Mouse (Mus musculus) hindbrain, embryonic 10.5 days (tissue): ENCODE data around the gene Kpna4. TPM values are rescaled to one million over a fixed set of nuclear protein-coding genes. Genes with fewer than 3 reads are reported as not detected.

Experiments
- DNase-seq: peaks from one replicate; pipeline ENCODE4 v3.0.0-alpha.2; 2017; ENCODE audit warnings: low spot score
- H3K27ac ChIP-seq: fragments of 300-500 bp; sonication (generic); 2 replicates; pipeline ENCODE4 v1.5.1; 2016; ENCODE audit warnings: mild to moderate bottlenecking, moderate library complexity
- H3K27me3 ChIP-seq: fragments of 300-500 bp; sonication (generic); 2 replicates; pipeline ENCODE4 v1.6.1; 2016; ENCODE audit warnings: mild to moderate bottlenecking; ENCODE audit not compliant: poor library complexity, insufficient read depth, severe bottlenecking
- H3K36me3 ChIP-seq: fragments of 300-500 bp; sonication (generic); 2 replicates; pipeline ENCODE4 v1.6.1; 2016; ENCODE audit warnings: mild to moderate bottlenecking, moderate library complexity
- H3K4me1 ChIP-seq: fragments of 300-500 bp; sonication (generic); replicated peaks from 2 replicates; pipeline ENCODE4 v1.6.1; 2016; ENCODE audit warnings: mild to moderate bottlenecking
- H3K4me3 ChIP-seq: fragments of 300-500 bp; sonication (generic); 2 replicates; pipeline ENCODE4 v1.5.1; 2016; ENCODE audit warnings: mild to moderate bottlenecking, moderate library complexity
- H3K9me3 ChIP-seq: fragments of 300-500 bp; sonication (generic); 2 replicates; pipeline ENCODE4 v1.6.1; 2016; ENCODE audit warnings: mild to moderate bottlenecking, moderate library complexity
- WGBS: fragments of 180-500 bp; shearing (Covaris S2); methylation state at CpG from one replicate; pipeline ENCODE4 v1.1.7; 2016; 5-methylcytosine and 5-hydroxymethylcytosine counted together
- polyA plus RNA-seq: library from polyadenylated mRNA; unstranded; fragments of >200 nt; fragmentation: Nextera tagmentation; extraction: Ambion mirVana; gene quantifications from 2 replicates; pipeline ENCODE4 v1.2.1, GENCODE M21; 2016

Gene Kpna4
- polyA plus RNA-seq, 1 experiment from 2014 or later: 26.4 TPM

DNA sequence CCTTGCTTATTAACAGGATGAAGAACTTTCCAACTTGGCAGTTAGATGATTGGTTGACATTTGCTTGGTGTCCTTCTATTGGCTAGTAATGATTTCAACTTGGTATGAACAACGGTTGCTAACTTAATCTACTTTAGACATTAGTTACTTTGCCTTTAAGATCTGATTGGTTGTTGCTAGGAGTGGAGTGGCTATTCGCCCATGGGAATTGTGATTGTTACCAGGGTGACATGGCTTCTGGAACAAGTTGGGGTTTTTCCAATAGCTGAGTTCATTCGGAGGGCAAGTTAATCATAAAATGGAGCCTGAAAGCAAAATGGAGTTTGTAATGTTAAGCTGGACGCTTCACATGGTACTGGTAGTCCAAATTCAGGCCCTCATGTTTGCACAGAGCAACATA lies 13.9 kb upstream of the Kpna4 start:
- 89% methylated on average over 4 of the region's 4 CpGs for WGBS
- Histone ChIP-seq H3K27me3 (no peaks in the 10 kb centered on the region), H3K4me1 (no peaks in the 10 kb centered on the region), H3K27ac (no peak overlapping the region), H3K9me3 (0 out of 2 replicates have a peak, but pooled peaks cover 4% of the 10 kb centered on the region), H3K36me3 (no peaks in the 10 kb centered on the region), H3K4me3 (no peak overlapping the region)
- DNase-seq: no peak

DNA sequence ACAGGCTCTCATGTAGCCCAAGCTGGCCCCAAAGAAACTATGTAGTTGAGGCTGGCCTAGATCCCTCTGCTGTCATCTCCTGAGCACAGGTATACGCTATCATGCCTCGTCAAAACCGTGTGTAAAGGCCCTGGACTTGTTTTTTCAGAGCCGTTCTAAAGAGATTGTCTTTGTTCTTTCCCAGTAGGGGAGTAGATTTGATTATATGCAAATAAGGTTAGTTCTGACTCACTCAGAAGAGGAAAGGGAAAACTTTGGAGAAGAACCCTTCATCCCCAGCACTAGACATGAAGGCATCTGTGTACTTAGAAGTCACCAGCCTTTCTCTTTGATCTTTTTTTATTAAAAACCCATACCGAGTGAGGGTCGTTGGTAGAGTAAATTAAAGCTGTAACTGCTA lies 9.1 kb upstream of the Kpna4 start:
- WGBS: 84% methylated on average over 6 of the region's 6 CpGs
- H3K36me3 ChIP-seq: no peaks in the 10 kb centered on the region
- no peaks in the 10 kb centered on the region for H3K4me1 ChIP-seq
- no peak for DNase-seq
- no peaks in the 10 kb centered on the region for H3K9me3 ChIP-seq
- no peak overlapping the region for H3K4me3 ChIP-seq
- no peaks in the 10 kb centered on the region for H3K27me3 ChIP-seq
- H3K27ac ChIP-seq: no peak overlapping the region

DNA sequence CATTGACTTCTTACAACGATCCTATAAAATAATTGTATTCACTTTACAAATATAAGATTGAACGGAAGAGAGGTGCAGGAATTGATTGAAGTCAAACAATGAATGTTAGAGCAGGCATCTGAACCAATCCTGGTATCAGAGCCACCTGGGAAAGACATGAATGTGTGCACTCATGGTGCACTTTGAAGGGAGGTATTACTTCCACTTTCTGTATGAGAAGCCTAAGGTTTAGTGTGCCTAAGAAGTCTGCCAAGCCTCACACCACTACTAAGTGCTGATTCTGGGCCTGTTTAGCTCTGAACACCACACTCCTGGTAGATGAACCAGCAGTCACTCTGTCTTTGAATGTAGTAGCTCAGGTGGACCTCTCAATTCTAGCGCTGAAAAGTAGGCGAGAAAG lies 4.1 kb upstream of the Kpna4 start:
- Histone ChIP-seq H3K4me3 (no peak overlapping the region), H3K9me3 (no peaks in the 10 kb centered on the region), H3K36me3 (no peaks in the 10 kb centered on the region), H3K27ac (no peak overlapping the region), H3K27me3 (peaks cover 6% of the 10 kb centered on the region; the same call in 1 of the 2 replicates), H3K4me1 (0 out of 2 replicates have a peak, but pooled peaks cover 4% of the 10 kb centered on the region)
- 82% methylated on average over 4 of the region's 4 CpGs for WGBS
- DNase-seq: no peak

DNA sequence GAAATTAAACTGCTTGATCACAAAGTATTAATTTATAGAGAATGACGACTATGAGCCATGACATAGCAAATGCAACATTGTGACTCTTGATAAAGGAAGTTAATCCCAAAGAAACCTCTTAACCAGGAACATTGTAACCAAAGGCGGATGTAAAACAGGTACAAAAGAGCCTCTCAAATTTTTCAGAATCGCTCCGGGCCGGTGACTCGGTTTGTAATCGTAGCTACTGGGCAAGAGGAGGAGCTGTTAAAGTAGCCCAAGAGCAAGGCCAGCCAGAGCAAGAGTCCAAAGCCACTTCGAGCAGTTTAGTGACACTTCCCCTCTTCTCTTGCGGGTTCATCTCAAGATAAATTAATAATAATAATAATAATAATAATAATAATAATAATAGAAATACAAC lies 780 bp upstream of the Kpna4 start:
- WGBS: 8% methylated on average over 9 of the region's 9 CpGs
- H3K27me3 ChIP-seq: peaks cover 6% of the 10 kb centered on the region; the same call in 1 of the 2 replicates
- no peaks in the 10 kb centered on the region for H3K36me3 ChIP-seq
- H3K4me1 ChIP-seq: peaks cover 20% of the 10 kb centered on the region
- H3K4me3 ChIP-seq: peak overlapping the region; percentile 95
- DNase-seq: peak; percentile 6
- no peaks in the 10 kb centered on the region for H3K9me3 ChIP-seq
- H3K27ac ChIP-seq: peak overlapping the region; percentile 98

DNA sequence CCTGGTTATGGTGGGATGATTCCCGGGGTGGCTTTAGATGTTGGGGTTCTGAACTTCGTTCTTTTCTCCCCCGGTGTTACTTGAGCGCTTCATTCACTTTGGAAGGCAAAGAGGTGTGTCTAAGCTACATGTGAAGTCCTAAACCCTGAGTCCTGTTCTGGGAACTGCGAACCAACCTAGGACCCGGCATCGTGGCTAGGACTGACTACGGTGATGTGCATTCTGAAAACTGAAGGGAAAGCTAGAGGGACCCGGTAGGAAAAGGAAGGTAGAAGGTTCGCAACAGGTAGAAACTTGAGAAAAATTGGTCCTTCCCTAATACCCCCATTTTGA lies 399 bp upstream of the Kpna4 start:
- no peak for DNase-seq
- H3K27ac ChIP-seq: peak overlapping the region; percentile 98
- WGBS: under 1% methylated on average over 10 of the region's 10 CpGs
- peaks cover 20% of the 10 kb centered on the region for H3K4me1 ChIP-seq
- H3K9me3 ChIP-seq: no peaks in the 10 kb centered on the region
- H3K36me3 ChIP-seq: no peaks in the 10 kb centered on the region
- H3K4me3 ChIP-seq: peak overlapping the region; percentile 95
- peaks cover 6% of the 10 kb centered on the region; the same call in 1 of the 2 replicates for H3K27me3 ChIP-seq

DNA sequence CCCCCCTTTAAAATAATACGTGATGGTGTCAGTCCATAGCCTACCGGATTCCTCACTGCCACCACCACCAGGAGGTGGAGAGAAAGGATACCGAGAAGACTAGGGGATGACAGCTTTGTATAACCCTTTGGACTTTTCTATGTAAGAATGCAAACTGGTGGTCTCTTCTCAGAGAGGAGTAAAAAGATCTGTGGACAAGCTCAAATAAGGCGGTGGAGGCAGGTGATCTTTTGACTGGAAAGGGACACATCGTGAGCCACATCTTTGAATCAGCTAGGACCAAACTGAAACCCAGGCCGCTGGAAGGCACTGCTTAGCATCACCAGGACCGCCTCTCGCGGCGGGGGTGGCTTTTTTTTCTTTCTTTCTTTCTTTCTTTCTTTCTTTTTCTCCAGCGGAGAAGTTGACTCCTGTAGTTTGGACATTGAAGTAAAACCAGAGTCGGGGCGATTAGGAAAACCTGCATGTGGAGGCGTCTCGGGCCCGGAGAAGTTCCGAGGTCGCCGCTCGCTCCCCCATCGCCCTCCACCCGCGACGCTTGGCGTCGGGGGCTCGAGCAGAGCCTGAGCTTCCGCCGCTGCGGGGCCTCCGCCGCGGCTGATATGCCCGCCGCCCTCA lies 913 bp downstream of the Kpna4 start:
- Histone ChIP-seq H3K27me3 (peaks cover 6% of the 10 kb centered on the region; the same call in 1 of the 2 replicates), H3K9me3 (no peaks in the 10 kb centered on the region), H3K36me3 (no peaks in the 10 kb centered on the region), H3K4me3 (peak overlapping the region; percentile 95), H3K27ac (peak overlapping the region; percentile 98), H3K4me1 (peaks cover 20% of the 10 kb centered on the region)
- peak; percentile 62 for DNase-seq
- under 1% methylated on average over 35 of the region's 35 CpGs for WGBS

DNA sequence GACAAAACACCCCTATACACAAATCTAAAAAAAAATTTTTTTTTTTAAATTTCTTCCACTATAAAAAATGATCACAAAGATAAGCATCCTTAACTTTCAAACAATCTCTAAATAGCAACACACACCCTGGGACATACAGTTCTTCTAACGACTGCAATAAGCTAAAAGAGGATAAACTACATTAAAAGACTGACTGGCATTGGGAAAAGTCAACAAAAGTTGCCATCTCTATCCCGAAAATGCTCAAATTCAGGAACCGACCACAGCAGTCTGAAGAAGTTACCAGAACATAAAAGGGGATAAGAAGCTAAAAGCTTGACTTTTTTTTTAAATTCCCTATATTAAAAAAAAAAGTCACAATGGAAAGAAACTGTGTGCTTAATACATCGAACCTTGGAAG lies 1.5 kb downstream of the Kpna4 start:
- Histone ChIP-seq H3K4me1 (peaks cover 20% of the 10 kb centered on the region), H3K27me3 (peaks cover 6% of the 10 kb centered on the region; the same call in 1 of the 2 replicates), H3K36me3 (no peaks in the 10 kb centered on the region), H3K4me3 (peak overlapping the region; percentile 95), H3K27ac (peak overlapping the region; percentile 98; the same call in 1 of the 2 replicates), H3K9me3 (no peaks in the 10 kb centered on the region)
- WGBS: 31% methylated on average over 4 of the region's 4 CpGs
- DNase-seq: no peak

DNA sequence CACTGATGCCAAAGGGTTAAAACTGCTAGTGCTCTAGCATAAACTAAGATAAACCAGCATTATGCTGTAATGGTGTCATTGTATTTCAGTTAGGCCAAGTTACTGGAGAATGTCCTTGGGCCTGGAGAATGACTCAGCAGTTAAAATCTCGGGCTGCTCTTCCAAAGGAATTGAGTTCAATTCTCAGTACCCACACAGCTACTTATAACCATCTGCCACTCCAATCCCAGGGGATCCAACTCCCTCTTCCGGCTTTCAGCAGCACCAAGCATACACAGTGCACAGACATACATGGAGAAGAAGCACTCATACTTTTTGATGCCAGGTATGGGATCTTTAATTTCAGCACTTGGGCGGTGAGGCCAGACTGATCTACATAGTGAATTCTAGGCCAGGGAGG lies 8.1 kb downstream of the Kpna4 start:
- Histone ChIP-seq H3K36me3 (no peaks in the 10 kb centered on the region), H3K4me3 (no peak overlapping the region), H3K4me1 (peaks cover 6% of the 10 kb centered on the region), H3K27me3 (no peaks in the 10 kb centered on the region), H3K27ac (no peak overlapping the region), H3K9me3 (no peaks in the 10 kb centered on the region)
- no peak for DNase-seq
- 72% methylated on average over 3 of the region's 3 CpGs for WGBS

DNA sequence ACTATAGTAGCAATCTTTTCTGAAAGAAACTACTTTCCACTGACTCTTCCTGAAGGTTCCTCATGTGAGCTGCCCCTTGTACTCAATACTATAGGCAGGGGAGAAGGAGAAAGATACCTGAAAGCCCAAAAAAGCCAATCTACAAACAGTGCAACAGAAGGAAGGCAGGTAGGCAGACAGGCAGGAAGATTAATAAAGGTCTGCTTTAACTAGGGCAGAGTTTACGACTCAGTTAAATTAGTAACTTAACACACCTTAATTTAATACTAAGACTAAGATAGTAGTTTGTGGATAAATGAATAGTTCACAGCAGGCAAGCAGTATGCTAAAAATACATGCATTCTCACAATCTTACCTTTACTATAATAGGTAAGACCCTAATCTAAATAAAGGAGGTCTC lies 12.2 kb downstream of the Kpna4 start:
- no peak for DNase-seq

DNA sequence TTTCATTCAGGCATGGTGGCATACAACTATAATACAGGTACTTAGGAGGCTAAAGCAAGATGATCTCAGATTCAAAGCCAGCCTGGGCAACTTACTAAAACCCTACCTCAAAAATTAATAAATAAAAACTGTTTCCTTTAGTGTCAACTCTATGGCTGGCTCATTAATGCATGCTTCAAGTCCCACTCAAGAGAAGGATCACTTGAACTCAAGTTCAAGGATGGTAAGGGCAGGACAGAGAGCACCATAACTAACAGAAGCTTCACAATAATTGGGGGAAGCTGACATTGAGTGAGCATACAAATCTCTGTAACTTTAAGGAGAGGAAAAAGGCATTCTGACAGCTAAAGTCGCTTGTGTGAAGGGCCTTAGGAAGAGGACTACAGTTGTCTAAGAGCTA lies 13.0 kb downstream of the Kpna4 start:
- Histone ChIP-seq H3K27ac (no peak overlapping the region), H3K4me1 (peaks cover 4% of the 10 kb centered on the region), H3K27me3 (no peaks in the 10 kb centered on the region), H3K4me3 (no peak overlapping the region), H3K9me3 (no peaks in the 10 kb centered on the region), H3K36me3 (0 out of 2 replicates have a peak, but pooled peaks cover 3% of the 10 kb centered on the region)
- 84% methylated on average over 1 of the region's 1 CpGs for WGBS
- no peak for DNase-seq

More for the DNA sequence above, 12.2 kb downstream of the Kpna4 start:
- Histone ChIP-seq H3K4me1 (peaks cover 6% of the 10 kb centered on the region), H3K27ac (no peak overlapping the region), H3K27me3 (no peaks in the 10 kb centered on the region), H3K9me3 (no peaks in the 10 kb centered on the region), H3K4me3 (no peak overlapping the region), H3K36me3 (0 out of 2 replicates have a peak, but pooled peaks cover 3% of the 10 kb centered on the region)
- 95% methylated on average over 1 of the region's 1 CpGs for WGBS

DNA sequence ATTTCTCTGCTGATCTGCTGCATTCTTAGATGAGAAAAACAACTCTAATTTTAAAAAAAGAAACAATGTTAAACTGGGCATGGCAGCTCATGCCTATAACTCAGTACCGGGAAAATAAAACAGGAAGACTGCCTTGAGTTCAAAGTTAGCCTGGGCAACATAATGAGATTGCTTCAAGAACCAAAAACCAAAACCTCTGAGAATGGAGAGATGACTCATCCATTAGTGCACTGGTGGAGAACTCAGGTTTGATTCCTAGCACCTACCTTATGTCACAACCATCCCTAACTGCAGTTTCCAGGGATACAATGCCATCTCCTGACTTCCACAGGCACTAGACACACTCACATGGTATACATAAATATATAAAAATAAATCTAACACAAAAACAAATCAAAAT lies 17.8 kb downstream of the Kpna4 start:
- H3K4me3 ChIP-seq: no peak overlapping the region
- no peaks in the 10 kb centered on the region for H3K4me1 ChIP-seq
- no peak overlapping the region for H3K27ac ChIP-seq
- no peaks in the 10 kb centered on the region for H3K27me3 ChIP-seq
- 0 out of 2 replicates have a peak, but pooled peaks cover 3% of the 10 kb centered on the region for H3K36me3 ChIP-seq
- DNase-seq: no peak
- 93% methylated on average over 1 of the region's 1 CpGs for WGBS
- no peaks in the 10 kb centered on the region for H3K9me3 ChIP-seq

DNA sequence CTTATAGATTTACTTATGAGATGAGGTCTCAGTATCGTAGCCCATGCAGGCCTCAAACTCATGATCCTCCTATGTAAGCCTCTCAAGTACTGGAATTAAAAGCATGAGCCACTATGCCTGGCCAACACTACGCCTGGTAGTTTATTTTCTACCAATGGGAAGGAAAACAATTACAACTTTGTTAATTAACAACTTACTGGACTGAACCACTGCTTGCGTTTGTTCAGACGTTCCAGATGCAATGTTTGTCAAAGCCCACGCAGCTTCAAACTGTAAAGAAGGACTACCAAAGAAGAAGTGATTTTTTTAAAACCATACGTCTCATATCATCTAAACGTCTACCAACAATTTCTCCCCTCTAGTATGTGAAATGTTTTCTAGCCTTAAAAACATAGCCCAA lies 32.5 kb downstream of the Kpna4 start:
- no peaks in the 10 kb centered on the region for H3K27me3 ChIP-seq
- H3K4me3 ChIP-seq: no peak overlapping the region
- no peak for DNase-seq
- no peaks in the 10 kb centered on the region for H3K4me1 ChIP-seq
- no peak overlapping the region for H3K27ac ChIP-seq
- peaks cover 85% of the 10 kb centered on the region for H3K36me3 ChIP-seq
- H3K9me3 ChIP-seq: no peaks in the 10 kb centered on the region
- 92% methylated on average over 7 of the region's 7 CpGs for WGBS

DNA sequence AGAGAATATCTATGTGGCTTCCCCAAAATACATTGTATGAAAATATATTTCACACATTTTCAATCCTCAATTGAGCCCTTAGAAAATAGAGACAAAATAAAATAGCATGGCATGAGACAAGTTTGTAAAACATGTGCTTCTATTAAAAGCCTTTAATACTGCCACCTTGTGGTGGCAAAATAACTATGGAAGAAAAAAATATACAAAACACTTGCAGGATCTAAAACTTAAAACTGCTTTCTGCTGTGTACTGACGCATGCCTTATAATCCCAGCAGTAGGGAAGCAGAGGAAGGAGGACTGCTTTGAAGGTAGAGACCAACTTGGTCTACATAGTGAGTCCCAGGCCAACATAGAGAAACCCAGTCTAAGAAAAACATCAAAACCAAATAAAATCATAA lies 62.9 kb downstream of the Kpna4 start:
- H3K4me1 ChIP-seq: no peaks in the 10 kb centered on the region
- DNase-seq: no peak
- H3K9me3 ChIP-seq: no peaks in the 10 kb centered on the region
- no peaks in the 10 kb centered on the region for H3K36me3 ChIP-seq
- no peak overlapping the region for H3K4me3 ChIP-seq
- WGBS: 78% methylated on average over 1 of the region's 1 CpGs
- H3K27me3 ChIP-seq: no peaks in the 10 kb centered on the region
- H3K27ac ChIP-seq: no peak overlapping the region

DNA sequence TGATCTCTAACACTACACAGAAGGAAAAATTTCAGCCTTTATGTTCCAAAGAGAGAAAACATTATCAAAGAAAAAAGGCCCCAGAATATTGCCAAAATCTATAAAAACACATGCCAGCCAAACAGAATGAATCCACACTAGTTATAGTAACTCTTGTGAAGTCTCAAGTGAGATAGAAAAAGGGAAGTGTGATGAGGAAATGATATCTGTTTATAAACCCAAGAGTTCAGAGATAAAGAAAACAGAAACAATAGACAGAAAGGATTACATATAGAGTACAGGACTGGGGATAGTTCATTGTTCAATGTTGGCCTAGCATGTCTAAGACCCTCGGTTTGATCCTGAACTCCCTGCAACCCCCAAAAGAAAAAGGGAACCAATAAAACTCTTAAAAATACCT lies 64.1 kb downstream of the Kpna4 start:
- no peak for DNase-seq
- Histone ChIP-seq H3K27ac (no peak overlapping the region), H3K4me1 (no peaks in the 10 kb centered on the region), H3K36me3 (no peaks in the 10 kb centered on the region), H3K4me3 (no peak overlapping the region), H3K9me3 (no peaks in the 10 kb centered on the region), H3K27me3 (no peaks in the 10 kb centered on the region)
- 98% methylated on average over 1 of the region's 1 CpGs for WGBS
